Mouse (Mus musculus) adrenal gland, adult 8-10 months (tissue): Measurements from ENCODE around the gene Larp4b. TPM values are rescaled to one million over a fixed set of nuclear protein-coding genes. Genes with fewer than 3 reads are reported as not detected.
"Not testable (repeated sequence)": the region's sequence is repeated elsewhere in the genome, so short reads cannot be mapped to it uniquely, and the experiment has no call there.

Experiments used
- DNase-seq: peaks from one replicate; pipeline ENCODE4 v3.0.0; 2022
- total RNA-seq, 4 experiments: library from RNA; stranded (reverse); gene quantifications; 2 replicates each; pipeline ENCODE4 v1.2.4; 2022

Larp4b gene
- total RNA-seq: 10 to 100 TPM; 65.9 to 70.3 (median 67.2) TPM

GRCm38 (mm10) chr13:9093316-9094155 is at the start of gene Larp4b:
Gene Larp4b (plus strand): TSS chr13:9093881.
- DNase-seq: peak; percentile 96

- DNase-seq: no peak
Measured at GRCm38 (mm10) chr13:9044731-9045130, 49.0 kb upstream of the Larp4b start.

- DNase-seq: not testable (repeated sequence)
Measured at GRCm38 (mm10) chr13:9052049-9052691, 41.5 kb upstream of the Larp4b start.

- DNase-seq: no peak
Measured at GRCm38 (mm10) chr13:9057277-9057676, 36.4 kb upstream of the Larp4b start.

- no peak for DNase-seq
Measured at GRCm38 (mm10) chr13:9058706-9059105, 35.0 kb upstream of the Larp4b start.

GRCm38 (mm10) chr13:9061394-9061793 is 32.3 kb upstream of the Larp4b start:
- peak; percentile 40 for DNase-seq

- no peak for DNase-seq
Measured at GRCm38 (mm10) chr13:9064196-9064595, 29.5 kb upstream of the Larp4b start.

GRCm38 (mm10) chr13:9066107-9066506 is 27.6 kb upstream of the Larp4b start:
- no peak for DNase-seq

GRCm38 (mm10) chr13:9071008-9071407 is 22.7 kb upstream of the Larp4b start:
- no peak for DNase-seq

- no peak for DNase-seq
Measured at GRCm38 (mm10) chr13:9073818-9074217, 19.9 kb upstream of the Larp4b start.

- DNase-seq: no peak
Measured at GRCm38 (mm10) chr13:9075825-9076592, 17.7 kb upstream of the Larp4b start.

- DNase-seq: no peak
Measured at GRCm38 (mm10) chr13:9082128-9082883, 11.4 kb upstream of the Larp4b start.

- DNase-seq: peak; percentile 33
Measured at GRCm38 (mm10) chr13:9094186-9094980, 702 bp downstream of the Larp4b start.

GRCm38 (mm10) chr13:9099289-9099688 is 5.6 kb downstream of the Larp4b start:
- DNase-seq: no peak

GRCm38 (mm10) chr13:9100517-9100916 is 6.8 kb downstream of the Larp4b start:
- DNase-seq: no peak

- no peak for DNase-seq
Measured at GRCm38 (mm10) chr13:9106246-9106645, 12.6 kb downstream of the Larp4b start.

- no peak for DNase-seq
Measured at GRCm38 (mm10) chr13:9106992-9107858, 13.5 kb downstream of the Larp4b start.

- DNase-seq: no peak
Measured at GRCm38 (mm10) chr13:9113735-9114134, 20.1 kb downstream of the Larp4b start.

GRCm38 (mm10) chr13:9120835-9121542 is 27.3 kb downstream of the Larp4b start:
- DNase-seq: no peak

- no peak for DNase-seq
Measured at GRCm38 (mm10) chr13:9122045-9122444, 28.4 kb downstream of the Larp4b start.
